Mouse (Mus musculus) activated CD4-positive, CD25-positive, alpha-beta regulatory T cell, adult 9 weeks (primary cell): ENCODE measurements around the gene Nr4a3. TPM values are rescaled to one million over a fixed set of nuclear protein-coding genes. Genes with fewer than 3 reads are reported as not detected.

Experiments used
- polyA plus RNA-seq: library from polyadenylated mRNA; unstranded; fragments of 100-300 nt; shearing (Covaris generic); gene quantifications from one replicate; pipeline ENCODE4 v1.2.1, GENCODE M21; 2017

Gene Nr4a3
- polyA plus RNA-seq: 4.6 TPM

DNA sequence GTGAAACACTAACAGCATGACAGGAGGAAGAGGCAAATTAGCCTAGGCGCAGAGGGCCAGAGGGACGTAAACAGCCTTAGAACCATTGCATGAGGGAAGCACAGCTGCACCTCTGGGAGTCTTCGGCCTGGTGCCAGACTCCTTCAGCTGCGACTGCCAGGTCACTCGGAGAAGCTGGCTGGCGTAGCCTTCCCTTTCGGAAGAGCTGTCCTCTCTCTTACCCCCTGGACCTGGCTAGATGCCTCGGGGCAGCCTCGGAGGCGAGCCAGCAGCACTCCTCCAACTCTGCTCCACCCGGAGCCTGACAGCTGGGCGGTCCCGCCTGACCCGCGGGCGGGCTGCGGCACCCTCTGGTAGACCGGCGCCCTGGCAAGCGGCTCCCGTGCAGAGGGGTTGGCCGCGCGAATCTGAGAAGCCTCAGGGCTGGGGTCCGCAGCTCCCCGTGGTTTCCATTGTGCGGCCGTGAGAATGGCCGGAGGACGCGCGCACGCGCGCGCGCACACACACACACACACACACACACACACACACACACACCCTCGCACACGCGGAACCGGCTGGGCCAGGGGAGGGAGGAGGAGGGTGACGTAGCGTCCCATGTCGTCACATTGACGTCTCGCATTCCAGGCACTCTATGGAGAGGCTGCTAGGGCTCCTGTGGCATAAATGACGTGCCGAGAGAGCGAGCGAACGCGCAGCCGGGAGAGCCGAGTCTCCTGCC is at the start of gene Nr4a3:
Gene Nr4a3 (plus strand): TSS at position 663 of the 721 bp plus-strand sequence.

DNA sequence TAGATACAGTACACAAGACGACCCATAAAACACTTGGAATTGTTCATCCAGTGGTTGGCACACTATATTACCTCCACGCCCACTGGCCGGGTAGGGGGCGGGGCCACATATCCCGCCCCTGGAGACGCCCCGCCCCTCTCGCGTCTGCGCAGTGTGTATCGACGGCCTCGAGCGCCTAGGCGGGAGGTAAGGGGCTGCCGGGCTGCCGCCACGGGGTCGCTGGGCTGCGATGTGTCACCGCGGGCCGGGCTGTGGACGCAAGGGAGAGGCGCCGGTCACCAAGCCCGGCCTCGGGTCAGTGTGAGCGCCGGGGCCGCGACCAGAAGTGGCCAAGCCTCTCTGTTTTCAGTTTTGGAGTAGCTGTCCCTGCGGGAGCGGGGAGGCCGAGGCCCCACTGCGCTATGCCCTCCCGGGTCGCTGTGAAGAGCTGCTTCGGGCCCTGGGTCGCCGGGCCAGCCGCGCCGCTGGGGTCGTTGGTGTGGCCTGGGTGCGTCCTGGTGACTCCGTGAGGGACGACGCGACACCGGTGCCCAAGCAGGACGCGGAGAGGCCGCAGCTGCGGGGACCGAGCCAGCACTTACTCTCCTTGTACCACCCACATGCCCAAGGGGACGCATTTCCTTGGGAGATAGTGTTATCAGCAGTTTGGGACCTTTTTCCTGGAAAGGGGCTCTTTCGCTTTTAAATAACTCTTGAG is 80.0 kb downstream of the Nr4a3 start, which contains the start of gene Stx17:
Gene Stx17 (plus strand): TSS at position 143 of the 697 bp plus-strand sequence.

Other genes with a start within 250 kb of the Nr4a3 start
- 19.4 TPM for gene Stx17, start 79.8 kb downstream of the Nr4a3 start, polyA plus RNA-seq
- 113 TPM for gene Erp44, start 234.4 kb downstream of the Nr4a3 start, polyA plus RNA-seq
- gene Invs, start 234.6 kb downstream of the Nr4a3 start, polyA plus RNA-seq: 23.7 TPM